Mouse (Mus musculus) heart, postnatal 36 days (tissue): ENCODE data around the gene Txn2. TPM values are rescaled to one million over a fixed set of nuclear protein-coding genes. Genes with fewer than 3 reads are reported as not detected.
A peak's percentile ranks its signal among the peaks of the same experiment; 100 is the strongest.

Experiments
- DNase-seq, 2 experiments: peaks; one replicate each; pipeline ENCODE4 v3.0.0; 2021 to 2022
- intact Hi-C: fragments of 180-260 bp; cut with DNase I; formaldehyde crosslinking; loops from one replicate; pipeline ENCODE4 v1.15.1; 2025
- total RNA-seq, 2 experiments: library from RNA; stranded (reverse); gene quantifications; 2 replicates each; pipeline ENCODE4 v1.2.3; 2021

Gene Txn2
- 100 to 1,000 TPM; 276 to 279 TPM for total RNA-seq

GRCm38 (mm10) chr15:77928673-77929331 lies at the start of gene Txn2:
TSS of gene Txn2 (minus strand) at chr15:77929006.
- peak; percentile 92 to 93 for DNase-seq
- intact Hi-C loops: no loop called here

DNA sequence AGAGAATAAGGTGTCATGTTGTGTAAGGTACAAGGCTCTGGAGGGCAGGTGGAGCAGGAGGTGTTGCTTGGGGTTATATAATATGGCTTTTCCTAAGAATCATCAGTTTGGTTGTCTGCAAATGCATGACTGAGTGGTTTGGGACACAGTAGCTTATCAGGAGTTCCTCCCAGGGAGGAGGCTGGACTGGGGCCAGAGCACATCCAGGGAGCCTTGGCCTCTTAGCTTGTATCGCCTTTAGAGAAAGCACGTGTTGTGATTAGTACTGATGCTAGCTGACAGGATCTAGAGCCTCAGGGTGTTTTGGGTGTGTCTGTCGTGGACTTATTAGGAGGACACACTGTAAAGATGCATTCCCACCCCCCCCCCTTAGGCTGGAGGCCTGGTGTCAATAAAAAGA lies 48.9 kb upstream of the Txn2 start:
- intact Hi-C loops: no loop called here
- no peak for DNase-seq

DNA sequence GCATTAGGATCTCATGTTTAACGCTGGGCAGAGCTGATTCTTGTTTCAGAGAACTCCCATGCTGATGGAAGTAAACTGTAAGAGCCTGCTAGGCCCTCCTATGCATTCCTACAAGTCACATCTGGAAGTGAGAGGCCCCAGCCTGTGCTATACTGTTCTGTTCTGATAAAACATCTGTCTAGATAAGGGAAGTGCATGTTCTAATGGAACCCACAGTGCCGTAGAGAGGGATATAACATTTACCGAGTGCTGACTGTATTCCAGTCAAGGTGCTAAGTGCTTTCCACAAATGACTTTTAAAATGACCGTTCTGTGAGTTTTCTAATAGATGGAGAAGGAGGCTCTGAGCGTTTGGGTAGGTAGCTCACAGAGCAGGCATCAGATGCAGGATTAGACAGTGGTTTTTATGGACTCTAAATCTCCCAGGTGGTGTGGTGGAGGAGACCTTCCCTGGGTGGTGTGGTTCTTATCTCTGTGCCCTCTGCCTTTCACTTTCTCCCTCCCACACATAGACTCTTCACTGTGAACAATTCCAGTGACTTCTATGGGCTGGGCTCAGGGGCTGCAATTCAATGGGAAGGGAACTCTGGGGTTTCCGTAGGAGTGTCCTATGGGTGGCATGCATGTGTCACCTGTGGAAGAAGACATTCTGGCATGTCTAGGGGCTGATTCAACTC lies 45.5 kb upstream of the Txn2 start:
- no peak for DNase-seq
- intact Hi-C loops: no loop called here

- DNase-seq: peak; percentile 97 to 98
- intact Hi-C loops: loop anchor here (2.0 kb wide), 1 partner anchor 36 kb away; no protein-coding TSS in a partner anchor
Observed at GRCm38 (mm10) chr15:77970470-77971292, 41.9 kb upstream of the Txn2 start, which contains the start of gene Eif3d. TSS of gene Eif3d (minus strand) at chr15:77970813.

GRCm38 (mm10) chr15:77969940-77970469 lies 41.2 kb upstream of the Txn2 start:
- intact Hi-C loops: loop anchor here (2.0 kb wide), 1 partner anchor 35 kb away; no protein-coding TSS in a partner anchor
- DNase-seq: no peak

GRCm38 (mm10) chr15:77965117-77965528 lies 36.3 kb upstream of the Txn2 start:
- DNase-seq: no peak
- intact Hi-C loops: no loop called here

- intact Hi-C loops: no loop called here
- DNase-seq: no peak
Observed at GRCm38 (mm10) chr15:77962447-77962846, 33.6 kb upstream of the Txn2 start.

GRCm38 (mm10) chr15:77960693-77961092 lies 31.9 kb upstream of the Txn2 start:
- intact Hi-C loops: no loop called here
- no peak for DNase-seq

DNA sequence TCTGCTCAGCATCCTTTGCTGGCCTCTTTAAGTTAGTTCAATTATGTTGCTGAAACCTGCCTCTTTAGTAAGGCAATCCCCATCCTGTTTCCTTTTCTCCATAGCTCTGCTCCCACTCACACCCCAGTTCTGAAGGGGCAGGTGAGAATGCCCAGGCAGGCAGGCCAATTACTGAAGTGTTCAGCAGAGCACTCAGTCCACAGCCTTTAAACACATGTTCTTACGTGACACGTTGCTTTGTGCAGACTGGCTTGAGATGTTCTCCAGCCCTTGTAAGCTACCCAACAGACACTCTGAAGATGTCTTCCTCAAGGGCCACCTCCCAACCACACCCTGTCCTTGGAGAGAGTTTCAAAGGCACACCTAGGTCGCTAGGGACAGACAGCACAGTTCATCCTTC lies 29.3 kb upstream of the Txn2 start:
- intact Hi-C loops: no loop called here
- DNase-seq: no peak

GRCm38 (mm10) chr15:77957625-77958024 lies 28.8 kb upstream of the Txn2 start:
- intact Hi-C loops: no loop called here
- no peak for DNase-seq

DNA sequence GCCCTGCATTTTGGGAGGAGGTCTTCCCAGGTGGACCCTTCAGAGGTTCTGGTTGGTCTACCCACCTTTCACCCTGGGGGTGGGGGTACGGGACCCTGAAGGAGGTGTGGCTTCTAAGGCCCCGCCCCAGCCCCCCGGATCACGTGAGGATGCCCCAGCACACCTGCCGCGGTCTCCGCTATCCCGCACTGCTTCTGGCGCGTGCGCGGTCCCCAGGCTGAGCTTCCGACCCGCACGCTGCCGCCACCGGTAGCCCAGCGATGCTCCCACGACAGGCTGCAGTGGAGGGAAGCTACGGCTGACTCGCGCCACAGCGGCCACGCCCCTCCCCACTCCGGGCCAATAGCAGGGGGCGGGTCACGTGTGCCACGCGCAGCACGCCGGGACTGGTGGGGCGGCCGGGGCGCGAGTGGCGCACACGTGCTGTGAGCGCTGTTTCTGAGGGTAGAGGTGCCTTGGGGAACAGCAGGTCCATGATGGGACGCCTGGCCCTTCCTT lies 27.6 kb upstream of the Txn2 start, which contains the start of gene Foxred2:
Gene Foxred2, minus strand, starts transcription at position 319 of the 498 bp plus-strand sequence.
- intact Hi-C loops: no loop called here

DNA sequence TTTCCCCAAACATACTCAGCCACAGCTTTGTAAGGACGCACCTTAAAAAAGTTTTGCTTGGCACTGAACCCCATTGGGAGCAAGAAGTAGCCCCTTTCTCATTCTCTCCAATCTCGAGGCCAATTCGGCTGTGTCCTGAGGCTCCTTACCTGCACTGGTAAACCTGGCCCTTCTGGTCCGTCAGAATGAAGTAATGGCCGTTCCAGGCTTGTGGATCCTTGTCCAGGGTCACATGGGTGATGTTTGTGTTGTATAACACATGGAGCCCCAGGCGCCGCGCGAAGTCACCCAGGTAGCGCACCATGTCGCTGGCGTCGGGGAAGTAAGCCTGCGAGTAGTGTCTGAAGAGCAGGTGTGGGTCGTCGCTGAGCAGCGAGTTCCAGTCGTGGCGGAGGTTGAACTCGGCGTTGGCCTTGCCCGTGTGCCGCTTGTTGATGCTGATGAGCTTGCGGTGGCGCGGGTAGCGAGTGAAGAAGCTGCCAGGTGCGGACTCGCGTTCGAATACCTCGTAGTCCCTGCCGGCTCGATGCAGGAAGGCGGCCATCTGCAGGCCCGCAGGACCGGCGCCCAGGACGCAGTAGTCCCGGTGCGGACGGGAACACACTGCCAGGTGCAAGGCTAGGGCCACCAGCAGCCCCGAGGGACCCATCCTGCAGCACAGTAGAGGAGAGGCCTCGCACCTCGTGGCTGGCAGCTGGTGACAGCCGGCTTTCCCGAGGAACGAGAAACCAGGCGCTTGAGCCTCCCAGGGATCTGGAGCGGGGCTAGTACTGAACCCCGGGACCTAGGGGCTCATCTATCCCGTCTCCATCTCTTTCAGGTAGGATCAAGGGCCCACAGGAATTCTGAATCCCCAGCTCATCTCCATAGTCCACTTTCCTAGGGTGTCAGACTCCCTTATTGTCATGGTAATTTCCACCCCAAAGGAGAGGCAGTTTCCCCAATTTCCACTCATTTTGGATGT lies 26.9 kb upstream of the Txn2 start:
- intact Hi-C loops: no loop called here
- no peak for DNase-seq

More for the DNA sequence above, 27.6 kb upstream of the Txn2 start, which contains the start of gene Foxred2:
- peak; percentile 66 to 67 for DNase-seq

GRCm38 (mm10) chr15:77954362-77954761 lies 25.6 kb upstream of the Txn2 start:
- no peak for DNase-seq
- intact Hi-C loops: no loop called here

GRCm38 (mm10) chr15:77952921-77953320 lies 24.1 kb upstream of the Txn2 start:
- intact Hi-C loops: no loop called here
- no peak for DNase-seq

- intact Hi-C loops: no loop called here
- no peak for DNase-seq
Observed at GRCm38 (mm10) chr15:77949061-77949460, 20.3 kb upstream of the Txn2 start.

DNA sequence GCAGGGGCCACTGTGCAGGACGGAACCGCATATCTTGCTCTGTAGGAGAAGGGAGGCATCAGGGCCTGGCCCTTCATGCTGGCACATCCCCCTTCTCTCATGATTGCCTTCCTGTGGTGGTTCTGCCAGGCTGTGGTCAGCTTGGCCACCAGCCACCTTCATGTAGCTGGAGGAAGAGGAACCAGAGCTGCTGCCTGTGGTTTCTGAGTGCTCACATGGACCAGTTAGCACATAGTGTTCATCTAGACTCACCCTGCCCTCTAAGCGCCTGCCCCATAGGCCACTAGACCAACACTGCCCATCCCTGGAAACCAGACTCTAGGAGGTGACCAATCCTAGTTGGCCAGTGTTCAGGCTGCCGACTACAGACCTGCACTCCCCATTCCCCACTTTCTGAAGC lies 16.9 kb upstream of the Txn2 start:
- peak in 1 of 2 experiments; percentile 53 for DNase-seq
- intact Hi-C loops: no loop called here

- intact Hi-C loops: no loop called here
- no peak for DNase-seq
Observed at GRCm38 (mm10) chr15:77941563-77941962, 12.8 kb upstream of the Txn2 start.

DNA sequence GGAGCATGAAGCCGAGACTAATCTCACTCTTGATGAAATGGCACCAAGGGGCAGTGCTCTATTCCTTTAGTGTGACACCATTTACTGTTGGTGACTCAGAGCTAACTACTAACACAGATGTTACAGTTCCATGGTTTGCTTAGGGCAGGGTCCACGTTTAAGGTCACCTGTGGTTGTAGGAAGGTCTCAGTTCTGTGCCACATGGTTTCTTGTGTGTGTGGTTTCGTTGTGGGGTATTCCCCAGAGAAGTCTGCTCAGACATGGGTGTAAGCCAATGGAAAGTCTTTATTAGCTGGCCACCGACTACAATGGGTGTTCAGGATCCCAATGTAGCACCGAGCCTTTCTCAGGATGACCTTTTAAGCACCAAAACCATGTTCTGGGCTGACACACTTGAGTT lies 9.7 kb upstream of the Txn2 start:
- DNase-seq: no peak
- intact Hi-C loops: no loop called here

GRCm38 (mm10) chr15:77935673-77936375 lies 7.0 kb upstream of the Txn2 start:
- intact Hi-C loops: loop anchor here (2.0 kb wide), 1 partner anchor 35 kb away; the partner anchor contains the start of gene Eif3d
- no peak for DNase-seq
